Comparison of ENCODE assay signal across 7 mouse cellular contexts in genomic region chr1:43300676-43301075, GRCm38 (mm10).
"Had no signal": no experiment of that assay in that cellular context is flagged by ENCODE, and none has a peak within 500 bp of the region (broad histone marks: within the 10 kb centered on the region; RNA-seq: fewer than 3 reads in every experiment).

No protein-coding gene starts in this region.

- DNase-seq: kidney, adult 2 months; kidney, postnatal 10 days; kidney, postnatal 4 days; left cerebral cortex, postnatal 4 days; lung, adult 18-20 months; lung, postnatal 10 days; lung, postnatal 36 days had no signal
